Mouse (Mus musculus): ENCODE measurements at regions not wholly inside any gene's neighbourhood (a gene's known extent, or its start where the extent isn't known, plus 50 kb on each side); places are given as distances from the start of the nearest gene placed in this dataset.

DNA sequence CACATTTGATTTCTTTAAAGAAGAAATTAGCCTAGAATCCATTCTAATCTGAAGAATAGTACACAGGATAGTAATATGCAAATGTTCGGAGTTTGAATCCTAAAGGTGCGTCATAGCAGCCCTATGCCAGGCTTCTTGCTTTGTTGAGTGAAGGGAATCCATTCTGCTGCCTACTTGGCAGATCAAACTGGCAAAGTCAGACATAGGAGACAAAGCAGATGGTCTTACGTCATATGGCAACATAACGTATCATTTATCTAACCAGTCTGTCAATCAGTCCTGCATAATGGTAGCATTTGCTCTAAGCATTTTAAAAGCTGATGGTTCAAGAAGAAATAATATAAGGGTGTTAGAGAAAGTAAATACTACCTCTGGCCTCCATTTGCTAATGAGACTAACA, 309.5 kb downstream of the Serpinb8 start:
- peaks cover 2% of the 10 kb centered on the region for H3K9me3 ChIP-seq (replicated peaks)
- H3K4me3 ChIP-seq (ENCODE audit: low read depth, low read length): no peak overlapping the region
- no peak for TF ChIP-seq GATA2 (IDR thresholded peaks at IDR 0.05; ENCODE audit: borderline replicate concordance, low read depth, low read length)
- TF ChIP-seq GATA1 (IDR thresholded peaks at IDR 0.05; ENCODE audit: borderline replicate concordance, low read length): no peak
- TF ChIP-seq TAL1 (conservative IDR thresholded peaks at IDR 0.05; ENCODE audit: low read depth, low read length): no peak
- no peak for TF ChIP-seq POLR2AphosphoS5 (IDR thresholded peaks at IDR 0.05; ENCODE audit: insufficient replicate concordance, low read depth, low read length)
- TF ChIP-seq CTCF (IDR thresholded peaks at IDR 0.05; ENCODE audit: low read depth, low read length): no peak
- no peaks in the 10 kb centered on the region for H3K27me3 ChIP-seq (ENCODE audit: insufficient read depth, low read length)
- no peaks in the 10 kb centered on the region for H3K4me1 ChIP-seq (ENCODE audit: insufficient read depth, low read depth, low read length)
- no peak for ATAC-seq (ENCODE audit: extremely low read depth, insufficient number of reproducible peaks, low FRiP score, poor library complexity, severe bottlenecking)
- no peak for DNase-seq (ENCODE audit: low spot score)
- H3K36me3 ChIP-seq (replicated peaks): no peaks in the 10 kb centered on the region

- DNase-seq (ENCODE audit: low spot score) (no peak), ATAC-seq (ENCODE audit: extremely low read depth, insufficient number of reproducible peaks, low FRiP score, poor library complexity, severe bottlenecking) (no peak)
- Histone ChIP-seq H3K36me3 (replicated peaks) (no peaks in the 10 kb centered on the region), H3K4me1 (ENCODE audit: insufficient read depth, low read depth, low read length) (no peaks in the 10 kb centered on the region), H3K4me3 (ENCODE audit: low read depth, low read length) (no peak overlapping the region), H3K9me3 (replicated peaks) (peaks cover 2% of the 10 kb centered on the region; the same call in 1 of the 2 replicates), H3K27me3 (ENCODE audit: insufficient read depth, low read length) (no peaks in the 10 kb centered on the region)
- TF ChIP-seq GATA2 (IDR thresholded peaks at IDR 0.05; ENCODE audit: borderline replicate concordance, low read depth, low read length) (no peak), TAL1 (conservative IDR thresholded peaks at IDR 0.05; ENCODE audit: low read depth, low read length) (no peak), CTCF (IDR thresholded peaks at IDR 0.05; ENCODE audit: low read depth, low read length) (no peak), POLR2AphosphoS5 (IDR thresholded peaks at IDR 0.05; ENCODE audit: insufficient replicate concordance, low read depth, low read length) (no peak), GATA1 (IDR thresholded peaks at IDR 0.05; ENCODE audit: borderline replicate concordance, low read length) (no peak)
These were observed 310.6 kb downstream of the Serpinb8 start for GRCm38 (mm10) chr1:107900449-107900848.

DNA sequence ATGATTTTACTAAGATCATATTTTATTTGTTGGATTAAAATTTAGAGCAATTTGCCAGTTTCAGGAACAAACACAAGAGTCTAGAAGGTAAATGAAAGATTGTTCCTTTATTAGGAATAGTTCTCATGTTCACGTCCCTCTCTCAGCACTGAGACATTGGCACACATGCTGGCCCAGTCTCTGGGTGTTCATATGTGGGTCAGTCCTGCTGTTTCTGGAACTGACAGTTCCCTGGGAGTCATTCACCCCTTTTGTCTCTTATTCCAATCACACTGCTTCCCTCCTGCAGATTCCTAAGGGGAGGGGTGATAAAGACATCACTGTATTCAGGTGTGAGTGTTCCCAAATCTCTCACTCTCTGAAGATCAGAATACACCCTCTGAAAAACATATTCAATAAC, 311.1 kb downstream of the Serpinb8 start:
- no peaks in the 10 kb centered on the region for H3K36me3 ChIP-seq (replicated peaks)
- DNase-seq (ENCODE audit: low spot score) (no peak), ATAC-seq (ENCODE audit: extremely low read depth, insufficient number of reproducible peaks, low FRiP score, poor library complexity, severe bottlenecking) (no peak)
- no peaks in the 10 kb centered on the region for H3K4me1 ChIP-seq (ENCODE audit: insufficient read depth, low read depth, low read length)
- H3K4me3 ChIP-seq (ENCODE audit: low read depth, low read length): no peak overlapping the region
- peaks cover 2% of the 10 kb centered on the region; the same call in 1 of the 2 replicates for H3K9me3 ChIP-seq (replicated peaks)
- TF ChIP-seq GATA1 (IDR thresholded peaks at IDR 0.05; ENCODE audit: borderline replicate concordance, low read length) (no peak), POLR2AphosphoS5 (IDR thresholded peaks at IDR 0.05; ENCODE audit: insufficient replicate concordance, low read depth, low read length) (no peak), TAL1 (conservative IDR thresholded peaks at IDR 0.05; ENCODE audit: low read depth, low read length) (no peak), GATA2 (IDR thresholded peaks at IDR 0.05; ENCODE audit: borderline replicate concordance, low read depth, low read length) (no peak), CTCF (IDR thresholded peaks at IDR 0.05; ENCODE audit: low read depth, low read length) (no peak)
- H3K27me3 ChIP-seq (ENCODE audit: insufficient read depth, low read length): no peaks in the 10 kb centered on the region

- no peak for ATAC-seq (ENCODE audit: extremely low read depth, insufficient number of reproducible peaks, low FRiP score, poor library complexity, severe bottlenecking)
- H3K27me3 ChIP-seq (ENCODE audit: insufficient read depth, low read length): no peaks in the 10 kb centered on the region
- TF ChIP-seq GATA2 (IDR thresholded peaks at IDR 0.05; ENCODE audit: borderline replicate concordance, low read depth, low read length) (no peak), POLR2AphosphoS5 (IDR thresholded peaks at IDR 0.05; ENCODE audit: insufficient replicate concordance, low read depth, low read length) (no peak), CTCF (IDR thresholded peaks at IDR 0.05; ENCODE audit: low read depth, low read length) (no peak), TAL1 (conservative IDR thresholded peaks at IDR 0.05; ENCODE audit: low read depth, low read length) (no peak), GATA1 (IDR thresholded peaks at IDR 0.05; ENCODE audit: borderline replicate concordance, low read length) (no peak)
- no peaks in the 10 kb centered on the region for H3K36me3 ChIP-seq (replicated peaks)
- H3K4me3 ChIP-seq (ENCODE audit: low read depth, low read length): no peak overlapping the region
- H3K9me3 ChIP-seq (replicated peaks): no peaks in the 10 kb centered on the region; the same call in 1 of the 2 replicates
- H3K4me1 ChIP-seq (ENCODE audit: insufficient read depth, low read depth, low read length): no peaks in the 10 kb centered on the region
- DNase-seq (ENCODE audit: low spot score): no peak
These were observed 318.6 kb downstream of the Serpinb8 start for GRCm38 (mm10) chr1:107908236-107909063.

GRCm38 (mm10) chr1:107914671-107915590, 325.1 kb downstream of the Serpinb8 start:
- TF ChIP-seq CTCF (IDR thresholded peaks at IDR 0.05; ENCODE audit: low read depth, low read length) (no peak), TAL1 (conservative IDR thresholded peaks at IDR 0.05; ENCODE audit: low read depth, low read length) (no peak), GATA2 (IDR thresholded peaks at IDR 0.05; ENCODE audit: borderline replicate concordance, low read depth, low read length) (no peak), POLR2AphosphoS5 (IDR thresholded peaks at IDR 0.05; ENCODE audit: insufficient replicate concordance, low read depth, low read length) (no peak), GATA1 (IDR thresholded peaks at IDR 0.05; ENCODE audit: borderline replicate concordance, low read length) (no peak)
- ATAC-seq (ENCODE audit: extremely low read depth, insufficient number of reproducible peaks, low FRiP score, poor library complexity, severe bottlenecking) (no peak), DNase-seq (ENCODE audit: low spot score) (no peak)
- Histone ChIP-seq H3K36me3 (replicated peaks) (no peaks in the 10 kb centered on the region), H3K27me3 (ENCODE audit: insufficient read depth, low read length) (no peaks in the 10 kb centered on the region), H3K4me3 (ENCODE audit: low read depth, low read length) (no peak overlapping the region), H3K9me3 (replicated peaks) (peaks cover 7% of the 10 kb centered on the region; the same call in 1 of the 2 replicates), H3K4me1 (ENCODE audit: insufficient read depth, low read depth, low read length) (no peaks in the 10 kb centered on the region)

DNA sequence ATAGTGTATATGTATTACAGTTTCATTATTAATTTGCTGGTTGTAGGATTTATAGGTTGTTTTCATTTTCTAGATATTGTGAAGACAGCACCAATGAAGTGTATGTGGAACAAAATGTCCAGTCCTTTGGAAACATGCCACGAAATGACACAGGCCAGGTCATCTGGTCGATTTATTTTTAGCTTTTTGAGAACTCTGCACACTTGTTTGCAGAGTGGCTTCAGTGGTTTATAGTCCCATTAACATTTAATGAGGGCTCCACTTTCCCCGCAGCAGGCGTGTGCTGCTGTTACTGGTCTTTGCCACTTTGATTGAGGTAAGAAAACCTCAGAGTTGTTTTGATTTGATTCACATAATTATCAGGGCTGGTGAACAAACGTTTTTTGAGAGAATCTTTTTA, 327.2 kb downstream of the Serpinb8 start:
- H3K9me3 ChIP-seq (replicated peaks): peaks cover 7% of the 10 kb centered on the region; the same call in 1 of the 2 replicates
- TF ChIP-seq CTCF (IDR thresholded peaks at IDR 0.05; ENCODE audit: low read depth, low read length) (no peak), POLR2AphosphoS5 (IDR thresholded peaks at IDR 0.05; ENCODE audit: insufficient replicate concordance, low read depth, low read length) (no peak), GATA2 (IDR thresholded peaks at IDR 0.05; ENCODE audit: borderline replicate concordance, low read depth, low read length) (no peak), GATA1 (IDR thresholded peaks at IDR 0.05; ENCODE audit: borderline replicate concordance, low read length) (no peak), TAL1 (conservative IDR thresholded peaks at IDR 0.05; ENCODE audit: low read depth, low read length) (no peak)
- no peaks in the 10 kb centered on the region for H3K27me3 ChIP-seq (ENCODE audit: insufficient read depth, low read length)
- H3K36me3 ChIP-seq (replicated peaks): no peaks in the 10 kb centered on the region
- H3K4me1 ChIP-seq (ENCODE audit: insufficient read depth, low read depth, low read length): no peaks in the 10 kb centered on the region
- ATAC-seq (ENCODE audit: extremely low read depth, insufficient number of reproducible peaks, low FRiP score, poor library complexity, severe bottlenecking) (no peak), DNase-seq (ENCODE audit: low spot score) (no peak)
- H3K4me3 ChIP-seq (ENCODE audit: low read depth, low read length): no peak overlapping the region
